Mouse (Mus musculus) embryonic fibroblast, embryonic 13.5 days (primary cell): ENCODE measurements around the gene Phactr1.

Experiments used
- CTCF ChIP-seq: IDR thresholded peaks from 2 replicates; pipeline ENCODE4 v1.5.1; 2011; ENCODE audit warnings: mild to moderate bottlenecking, control low read depth, low read length, moderate library complexity, borderline replicate concordance; ENCODE audit not compliant: insufficient read depth
- POLR2A ChIP-seq: IDR thresholded peaks from 2 replicates; pipeline ENCODE4 v1.6.1; 2011; ENCODE audit warnings: low read depth, mild to moderate bottlenecking, control low read depth, low read length, moderate library complexity

GRCm38 (mm10) chr13:42917251-42917650, 236.8 kb downstream of the Phactr1 start:
- TF ChIP-seq CTCF (no peak), POLR2A (no peak)
